11 mouse cellular contexts compared by ENCODE assay signal in the genomic region with DNA sequence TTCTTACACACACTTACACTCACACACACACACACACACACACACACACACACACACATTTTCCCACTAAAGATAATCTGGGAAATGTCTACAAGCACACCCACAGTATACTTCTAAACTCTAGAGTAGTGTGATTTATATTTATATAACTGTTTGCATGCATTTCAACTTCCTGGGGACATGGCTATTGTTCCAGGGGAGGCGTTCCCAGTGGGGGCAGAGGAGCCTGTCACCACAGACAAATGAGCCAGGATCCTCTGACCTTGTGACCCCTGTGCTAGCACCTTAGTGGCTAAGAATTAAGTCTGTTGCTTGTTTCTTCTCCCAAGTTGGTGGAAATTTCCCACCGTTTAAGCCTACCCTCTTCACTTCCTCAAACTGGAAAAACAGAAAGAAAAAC. TPM values are rescaled to one million over a fixed set of nuclear protein-coding genes. Genes with fewer than 3 reads are reported as not detected.
DNase-seq lines count a peak whose midpoint lies in the region; ATAC-seq and TF ChIP-seq lines count a peak whose summit lies in the region.
"Had no signal": no experiment of that assay in that cellular context is flagged by ENCODE, and none has a peak within 500 bp of the region (broad histone marks: within the 10 kb centered on the region; RNA-seq: fewer than 3 reads in every experiment).

No protein-coding gene starts in this region.

- WGBS in lung, embryonic 15.5 days, result 10% methylated on average over 2 of the region's 2 CpGs
- 14% methylated on average over 2 of the region's 2 CpGs for WGBS in liver, embryonic 14.5 days (ENCODE audit: insufficient replicate concordance)
- 7% methylated on average over 2 of the region's 2 CpGs for WGBS in neural tube, embryonic 15.5 days
- 16% methylated on average over 2 of the region's 2 CpGs for WGBS in midbrain, embryonic 13.5 days

- H3K4me2 ChIP-seq in lung, embryonic 15.5 days, result no peak overlapping the region
- H3K4me2 ChIP-seq in liver, embryonic 14.5 days (ENCODE audit: low read depth), result peak overlapping the region; percentile 58
- no peak overlapping the region for H3K4me2 ChIP-seq in neural tube, embryonic 15.5 days
- no peak overlapping the region for H3K4me2 ChIP-seq in midbrain, embryonic 13.5 days (replicated peaks)
- H3K4me2 ChIP-seq: embryonic facial prominence, embryonic 13.5 days; midbrain, embryonic 15.5 days had no signal

- no peak overlapping the region for H3K4me3 ChIP-seq in lung, embryonic 15.5 days
- H3K4me3 ChIP-seq in liver, embryonic 14.5 days (ENCODE audit: insufficient read depth in 1 of 2, low read depth in 2 of 2, low read length in 2 of 2), result no peak overlapping the region
- H3K4me3 ChIP-seq in neural tube, embryonic 15.5 days (replicated peaks), result no peak overlapping the region
- H3K4me3 ChIP-seq in midbrain, embryonic 13.5 days (replicated peaks), result no peak overlapping the region
- H3K4me3 ChIP-seq: embryonic facial prominence, embryonic 13.5 days; heart, embryonic 15.5 days; midbrain, embryonic 15.5 days had no signal

- no peak for ATAC-seq in lung, embryonic 15.5 days (ENCODE audit: borderline replicate concordance, extremely low read depth, low FRiP score, low TSS enrichment)
- no peak for ATAC-seq in liver, embryonic 14.5 days (ENCODE audit: insufficient read depth)
- ATAC-seq in neural tube, embryonic 15.5 days (ENCODE audit: low FRiP score), result no peak
- no peak for ATAC-seq in midbrain, embryonic 13.5 days
- ATAC-seq: midbrain, embryonic 15.5 days had no signal

- H3K27me3 ChIP-seq in lung, embryonic 15.5 days, result no peaks in the 10 kb centered on the region
- H3K27me3 ChIP-seq in liver, embryonic 14.5 days (ENCODE audit: control insufficient read depth, insufficient read depth, low read length), result no peaks in the 10 kb centered on the region; the same call in 1 of the 2 replicates
- no peaks in the 10 kb centered on the region for H3K27me3 ChIP-seq in neural tube, embryonic 15.5 days (replicated peaks)
- H3K27me3 ChIP-seq in midbrain, embryonic 13.5 days, result no peaks in the 10 kb centered on the region
- H3K27me3 ChIP-seq: embryonic facial prominence, embryonic 13.5 days; midbrain, embryonic 15.5 days had no signal

- H3K27ac ChIP-seq in lung, embryonic 15.5 days, result peak overlapping the region; percentile 48
- H3K27ac ChIP-seq in liver, embryonic 14.5 days, result no peak overlapping the region
- no peak overlapping the region for H3K27ac ChIP-seq in neural tube, embryonic 15.5 days (replicated peaks)
- no peak overlapping the region for H3K27ac ChIP-seq in midbrain, embryonic 13.5 days
- H3K27ac ChIP-seq: embryonic facial prominence, embryonic 13.5 days; heart, embryonic 15.5 days; midbrain, embryonic 15.5 days had no signal

- no peak overlapping the region for H3K9ac ChIP-seq in lung, embryonic 15.5 days
- H3K9ac ChIP-seq in liver, embryonic 14.5 days (replicated peaks), result no peak overlapping the region
- H3K9ac ChIP-seq in neural tube, embryonic 15.5 days (replicated peaks), result no peak overlapping the region
- H3K9ac ChIP-seq in midbrain, embryonic 13.5 days (replicated peaks), result no peak overlapping the region
- H3K9ac ChIP-seq: embryonic facial prominence, embryonic 13.5 days; heart, embryonic 15.5 days; midbrain, embryonic 15.5 days had no signal

- no peak for TF ChIP-seq CTCF in liver, embryonic 14.5 days (IDR thresholded peaks at IDR 0.05; ENCODE audit: low read depth)

- no peak for TF ChIP-seq EP300 in liver, embryonic 14.5 days (IDR thresholded peaks at IDR 0.05; ENCODE audit: low read depth)

- no peaks in the 10 kb centered on the region for H3K9me3 ChIP-seq in lung, embryonic 15.5 days
- no peaks in the 10 kb centered on the region for H3K9me3 ChIP-seq in liver, embryonic 14.5 days (ENCODE audit: control insufficient read depth, low read length)
- H3K9me3 ChIP-seq in neural tube, embryonic 15.5 days (replicated peaks), result no peaks in the 10 kb centered on the region
- no peaks in the 10 kb centered on the region for H3K9me3 ChIP-seq in midbrain, embryonic 13.5 days
- H3K9me3 ChIP-seq: embryonic facial prominence, embryonic 13.5 days; heart, embryonic 15.5 days; midbrain, embryonic 15.5 days had no signal

- peaks cover 34% of the 10 kb centered on the region for H3K4me1 ChIP-seq in lung, embryonic 15.5 days
- peaks cover 11 to 35% of the 10 kb centered on the region in 2 experiments for H3K4me1 ChIP-seq in liver, embryonic 14.5 days (replicated peaks; ENCODE audit: control insufficient read depth in 2 of 2, insufficient read depth in 2 of 2, low read length in 1 of 2)
- H3K4me1 ChIP-seq in neural tube, embryonic 15.5 days, result peaks cover 27% of the 10 kb centered on the region
- peaks cover 18% of the 10 kb centered on the region for H3K4me1 ChIP-seq in midbrain, embryonic 13.5 days (replicated peaks)

- DNase-seq in adrenal gland, adult 2 months, result peak; percentile 19
- no peak for DNase-seq in adrenal gland, postnatal 4 days (ENCODE audit: low spot score in 2 of 2)
- no peak for DNase-seq in lung, postnatal 14 days
- no peak for DNase-seq in liver, embryonic 14.5 days (ENCODE audit: low read depth in 3 of 3, low spot score in 3 of 3)
- peak; percentile 23 for DNase-seq in yolk sac, embryonic 10.5 days (ENCODE audit: low spot score)

- H3K36me3 ChIP-seq in lung, embryonic 15.5 days, result no peaks in the 10 kb centered on the region
- no peaks in the 10 kb centered on the region for H3K36me3 ChIP-seq in liver, embryonic 14.5 days (replicated peaks; ENCODE audit: control insufficient read depth, insufficient read depth, low read depth)
- no peaks in the 10 kb centered on the region for H3K36me3 ChIP-seq in neural tube, embryonic 15.5 days
- no peaks in the 10 kb centered on the region for H3K36me3 ChIP-seq in midbrain, embryonic 13.5 days
- H3K36me3 ChIP-seq: embryonic facial prominence, embryonic 13.5 days; heart, embryonic 15.5 days; midbrain, embryonic 15.5 days had no signal

RNA-seq across cellular contexts. Expression of gene Ston2, which starts 23.1 kb away (rescaled TPM):
- total RNA-seq in adrenal gland, adult 2 months (2021), result 1 to 10 TPM; 4.6 to 9.7 TPM
- 2.0 and 4.4 TPM in 2 replicates for polyA plus RNA-seq in adrenal gland, adult 2 months (2012; rRNA removed)
- 10 to 100 TPM; 14.5 to 15.1 TPM for total RNA-seq in adrenal gland, postnatal 4 days (2021)
- polyA plus RNA-seq in lung, embryonic 15.5 days (2015; fragmentation: Nextera tagmentation; extraction: Ambion mirVana), result 9.4 and 11.1 TPM in 2 replicates
- polyA plus RNA-seq in liver, embryonic 14.5 days (2012; rRNA removed), result 21.6 and 26.6 TPM in 2 replicates
- 15.4 and 16.9 TPM in 2 replicates for polyA plus RNA-seq in liver, embryonic 14.5 days (2014; fragmentation: Nextera tagmentation; extraction: Ambion mirVana)
- polyA plus RNA-seq in neural tube, embryonic 15.5 days (2015; fragmentation: Nextera tagmentation; extraction: Ambion mirVana), result 6.8 and 9.8 TPM in 2 replicates
- polyA plus RNA-seq in midbrain, embryonic 13.5 days (2015; fragmentation: Nextera tagmentation; extraction: Ambion mirVana), result 3.8 and 7.4 TPM in 2 replicates

Comparison
In these comparisons a context has a peak if more than half of its experiments do, and no peak if none do; other contexts are left out.
1. DNase-seq: peak in adrenal gland, adult 2 months (single experiment) and yolk sac, embryonic 10.5 days (single experiment); none in adrenal gland, postnatal 4 days (0 of 2), lung, postnatal 14 days (single experiment) and liver, embryonic 14.5 days (0 of 3).